Mouse (Mus musculus): ENCODE measurements around the gene Yy1. TPM values are rescaled to one million over a fixed set of nuclear protein-coding genes. Genes with fewer than 3 reads are reported as not detected.

The Yy1 gene
- total RNA-seq, 2 experiments from 2014 or later: 52.3 to 61.4 TPM

DNA sequence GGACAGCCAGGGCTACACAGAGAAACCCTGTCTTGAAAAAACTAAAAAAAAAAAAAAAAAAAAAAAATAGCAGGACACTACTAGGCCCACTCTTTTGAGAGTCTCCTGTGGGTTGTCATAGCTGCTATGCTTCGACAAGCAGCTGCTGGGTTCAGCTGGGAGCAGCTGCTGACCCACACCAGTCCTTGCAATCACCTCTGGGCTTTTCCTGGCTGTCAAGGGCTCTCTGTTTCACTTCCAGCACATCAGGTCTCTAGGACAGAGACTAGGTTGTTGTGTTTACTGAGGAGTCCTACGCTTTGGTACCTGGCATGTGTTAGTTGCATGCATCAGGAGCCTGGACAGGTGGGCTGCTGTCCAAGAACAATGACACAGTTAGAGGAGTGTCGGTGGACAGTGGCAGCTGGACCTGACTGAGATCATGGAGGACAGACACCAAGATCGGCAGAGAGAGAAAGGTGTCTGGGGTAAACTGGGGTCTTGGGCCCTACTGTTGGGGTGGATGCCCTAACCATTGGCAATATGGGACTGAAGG lies 56.8 kb downstream of the Yy1 start:
- no peak for ATAC-seq (replicated peaks; ENCODE audit: low FRiP score, low TSS enrichment, poor library complexity, severe bottlenecking)

DNA sequence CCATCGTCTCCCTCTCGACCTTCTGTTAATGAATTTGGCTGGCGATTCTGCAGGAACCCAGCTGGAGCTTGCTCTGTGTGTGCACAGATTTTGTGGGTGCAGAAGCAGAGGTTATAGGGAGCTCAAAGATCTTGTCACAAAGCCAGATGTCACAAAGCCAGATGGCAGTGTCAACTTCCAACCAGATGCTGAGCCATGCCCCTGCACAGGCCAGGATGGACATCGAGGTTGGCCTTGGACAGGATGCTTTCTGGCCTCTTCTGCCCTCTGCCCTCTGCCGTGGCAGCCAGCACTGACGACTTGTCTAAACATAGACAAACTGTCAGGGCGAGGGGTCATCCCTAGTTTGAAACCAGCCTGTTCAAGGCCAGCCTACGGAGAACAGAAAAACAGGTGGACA lies 57.4 kb downstream of the Yy1 start:
- ATAC-seq (replicated peaks; ENCODE audit: low FRiP score, low TSS enrichment, poor library complexity, severe bottlenecking): no peak

- no peak for ATAC-seq (replicated peaks; ENCODE audit: low FRiP score, low TSS enrichment, poor library complexity, severe bottlenecking)
Observed at GRCm38 (mm10) chr12:108850886-108851285, 58.1 kb downstream of the Yy1 start.

- ATAC-seq (replicated peaks; ENCODE audit: low FRiP score, low TSS enrichment, poor library complexity, severe bottlenecking): no peak
Observed at GRCm38 (mm10) chr12:108852822-108853221, 60.0 kb downstream of the Yy1 start.

DNA sequence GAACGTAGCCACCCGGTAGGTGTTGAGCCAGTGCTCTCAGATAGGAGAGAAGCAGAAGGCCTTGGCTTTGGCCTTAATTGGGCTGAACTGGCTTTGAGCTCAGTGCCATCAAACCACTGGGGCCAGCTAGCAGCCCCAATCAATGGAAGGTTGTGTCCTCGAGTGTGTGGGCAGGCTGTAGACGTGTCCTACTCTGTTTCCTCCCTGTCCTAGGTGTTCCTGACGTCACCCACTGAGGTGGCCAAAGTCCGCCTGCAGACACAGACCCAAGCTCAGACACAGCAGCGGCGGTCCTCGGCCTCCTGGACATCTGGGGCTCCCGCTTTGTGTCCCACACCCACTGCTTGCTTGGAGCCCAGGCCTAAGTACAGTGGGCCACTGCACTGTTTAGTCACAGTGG lies 62.3 kb downstream of the Yy1 start:
- ATAC-seq (replicated peaks; ENCODE audit: low FRiP score, low TSS enrichment, poor library complexity, severe bottlenecking): no peak

- no peak for ATAC-seq (replicated peaks; ENCODE audit: low FRiP score, low TSS enrichment, poor library complexity, severe bottlenecking)
Observed at GRCm38 (mm10) chr12:108856186-108856585, 63.4 kb downstream of the Yy1 start.

DNA sequence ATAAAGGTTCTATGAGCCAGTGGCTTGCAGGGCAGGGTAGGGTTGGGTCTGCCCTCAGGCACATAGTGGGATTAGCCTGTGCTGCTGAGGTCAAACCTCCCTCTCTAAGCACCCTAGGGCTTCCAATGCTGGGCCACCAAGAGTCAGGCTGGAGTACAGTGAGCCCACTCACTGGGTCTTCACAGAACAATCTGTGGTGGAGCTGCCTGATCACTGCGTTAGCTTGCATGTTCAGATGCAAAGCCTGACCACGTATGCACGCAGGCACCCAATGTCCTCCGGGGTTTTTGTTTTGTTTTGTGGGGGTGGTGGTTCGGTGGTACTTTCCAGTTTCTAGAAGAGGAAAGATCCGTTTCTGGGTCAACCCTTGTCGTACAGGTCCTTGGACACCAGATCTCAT lies 64.3 kb downstream of the Yy1 start:
- no peak for ATAC-seq (replicated peaks; ENCODE audit: low FRiP score, low TSS enrichment, poor library complexity, severe bottlenecking)

GRCm38 (mm10) chr12:108857589-108858184 lies 64.9 kb downstream of the Yy1 start:
- ATAC-seq (replicated peaks; ENCODE audit: low FRiP score, low TSS enrichment, poor library complexity, severe bottlenecking): no peak

- no peak for ATAC-seq (replicated peaks; ENCODE audit: low FRiP score, low TSS enrichment, poor library complexity, severe bottlenecking)
Observed at GRCm38 (mm10) chr12:108858486-108858885, 65.7 kb downstream of the Yy1 start.

- ATAC-seq (replicated peaks; ENCODE audit: low FRiP score, low TSS enrichment, poor library complexity, severe bottlenecking): no peak
Observed at GRCm38 (mm10) chr12:108865007-108865494, 72.3 kb downstream of the Yy1 start.

DNA sequence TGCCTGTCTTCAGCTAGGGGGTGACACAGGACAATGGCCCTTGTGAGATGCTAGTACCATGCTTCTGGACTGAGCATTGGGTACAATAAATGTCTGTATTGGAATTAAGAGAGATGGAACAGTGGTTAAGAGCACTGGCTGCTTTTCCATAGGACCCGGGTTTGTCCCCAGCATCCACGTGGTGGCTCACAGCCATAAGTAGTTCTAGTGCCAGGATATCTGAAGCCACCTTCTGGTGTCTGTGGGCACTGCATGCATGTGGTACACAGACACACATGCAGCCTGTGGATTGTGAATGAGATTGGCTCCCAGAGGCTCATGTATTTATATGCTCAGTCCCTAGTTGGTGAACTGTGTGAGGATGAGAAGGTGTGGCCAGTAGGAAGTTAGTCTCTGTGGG lies 76.8 kb downstream of the Yy1 start:
- peak; percentile 35; the same call in 1 of the 2 replicates for ATAC-seq (replicated peaks; ENCODE audit: low FRiP score, low TSS enrichment, poor library complexity, severe bottlenecking)

Other genes with a start within 250 kb of the Yy1 start
- gene Evl, start 238.3 kb upstream of the Yy1 start, total RNA-seq (2014; fragmentation: Nextera tagmentation): 5.5 and 11.1 TPM in 2 replicates
- gene Evl, start 238.3 kb upstream of the Yy1 start, total RNA-seq (2017): 1.4 and 26.8 TPM in 2 replicates
- not detected in 2 replicates for gene Degs2, start 90.7 kb upstream of the Yy1 start, total RNA-seq (2014; fragmentation: Nextera tagmentation)
- gene Degs2, start 90.7 kb upstream of the Yy1 start, total RNA-seq (2017): not detected in 2 replicates
- gene Slc25a29, start 42.9 kb downstream of the Yy1 start, total RNA-seq (2014; fragmentation: Nextera tagmentation): 0.54 TPM in 1 of 2 replicates, not detected in the other
- not detected in 2 replicates for gene Slc25a29, start 42.9 kb downstream of the Yy1 start, total RNA-seq (2017)
- gene Slc25a47, start 43.1 kb downstream of the Yy1 start, total RNA-seq (2014; fragmentation: Nextera tagmentation): 5.3 and 7.0 TPM in 2 replicates
- gene Slc25a47, start 43.1 kb downstream of the Yy1 start, total RNA-seq (2017): 6.2 and 16.2 TPM in 2 replicates
- 9.4 and 9.7 TPM in 2 replicates for gene Wdr25, start 100.7 kb downstream of the Yy1 start, total RNA-seq (2014; fragmentation: Nextera tagmentation)
- gene Wdr25, start 100.7 kb downstream of the Yy1 start, total RNA-seq (2017): 3.0 and 6.9 TPM in 2 replicates
- 48.8 and 56.3 TPM in 2 replicates for gene Wars, start 101.2 kb downstream of the Yy1 start, total RNA-seq (2014; fragmentation: Nextera tagmentation)
- gene Wars, start 101.2 kb downstream of the Yy1 start, total RNA-seq (2017): 54.6 and 74.4 TPM in 2 replicates